25 mouse cellular contexts compared by ENCODE assay signal in the genomic region with DNA sequence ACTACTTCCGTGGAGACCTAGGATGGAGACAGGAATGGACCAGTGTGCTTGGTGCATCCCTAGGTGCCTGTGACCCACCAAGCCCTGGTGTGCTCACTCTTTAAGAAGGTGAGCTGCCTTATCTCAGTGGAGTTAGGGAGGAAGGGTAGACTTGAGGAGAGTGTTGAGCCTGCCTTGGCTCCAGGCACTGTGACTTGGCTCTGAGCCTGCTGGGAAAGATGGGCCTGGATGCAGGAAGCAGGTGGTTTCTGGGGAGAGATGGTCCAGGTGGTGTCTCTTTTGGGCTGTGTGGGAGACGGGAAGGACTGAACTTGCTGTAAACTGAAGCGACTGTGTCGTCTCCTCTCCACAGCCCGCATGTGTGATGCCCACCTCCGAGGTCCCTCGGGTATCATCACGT. TPM values are rescaled to one million over a fixed set of nuclear protein-coding genes. Genes with fewer than 3 reads are reported as not detected.
"Had no signal": no experiment of that assay in that cellular context is flagged by ENCODE, and none has a peak within 500 bp of the region (broad histone marks: within the 10 kb centered on the region; RNA-seq: fewer than 3 reads in every experiment).

No protein-coding gene starts in this region.

- DNase-seq: kidney, postnatal 14 days; kidney, postnatal 4 days; left cerebral cortex, postnatal 4 days; liver, postnatal 0 days; lung, embryonic 14.5 days; retina, postnatal 1 day; right cerebral cortex, postnatal 4 days; thymus, postnatal 25 days had no signal

- H3K27me3 ChIP-seq: kidney, embryonic 15.5 days; limb, embryonic 12.5 days; limb, embryonic 15.5 days; megakaryocyte, embryonic 14.5 days; midbrain, embryonic 13.5 days; neural tube, embryonic 13.5 days had no signal

- H3K36me3 ChIP-seq: kidney, embryonic 15.5 days; limb, embryonic 12.5 days; limb, embryonic 15.5 days; midbrain, embryonic 10.5 days; midbrain, embryonic 13.5 days had no signal

- H3K9me3 ChIP-seq: kidney, embryonic 15.5 days; limb, embryonic 12.5 days; limb, embryonic 15.5 days; midbrain, embryonic 10.5 days; midbrain, embryonic 13.5 days; neural tube, embryonic 13.5 days had no signal

- H3K4me1 ChIP-seq: kidney, embryonic 15.5 days; limb, embryonic 12.5 days; limb, embryonic 15.5 days; megakaryocyte, embryonic 14.5 days; midbrain, embryonic 10.5 days; midbrain, embryonic 13.5 days; neural tube, embryonic 13.5 days had no signal

- H3K4me3 ChIP-seq: kidney, embryonic 15.5 days; limb, embryonic 12.5 days; limb, embryonic 15.5 days; megakaryocyte, embryonic 14.5 days; midbrain, embryonic 10.5 days; midbrain, embryonic 13.5 days; myocyte; neural tube, embryonic 13.5 days had no signal

- H3K27ac ChIP-seq: kidney, embryonic 15.5 days; limb, embryonic 12.5 days; limb, embryonic 15.5 days; liver, embryonic 14.5 days; midbrain, embryonic 10.5 days; midbrain, embryonic 13.5 days; neural tube, embryonic 13.5 days; stomach, postnatal 0 days had no signal

RNA-seq across cellular contexts. Expression of gene Hmgb4, which starts 45.3 kb away (rescaled TPM):
- total RNA-seq: layer of hippocampus, adult 18-20 months; left cerebral cortex, adult 8-10 months; left cerebral cortex, postnatal 4 days; neutrophil, adult 5-6 weeks had no signal
- polyA plus RNA-seq: kidney, embryonic 15.5 days; limb, embryonic 12.5 days; limb, embryonic 15.5 days; liver, embryonic 11.5 days; liver, embryonic 14.5 days; liver, postnatal 0 days; lung, embryonic 14.5 days; lung, postnatal 0 days; midbrain, embryonic 10.5 days; myocyte; neural tube, embryonic 13.5 days; stomach, embryonic 14.5 days; stomach, postnatal 0 days; thymus, postnatal 0 days had no signal
